Mouse (Mus musculus) thymus, adult 2 months (tissue): ENCODE data around the gene Tuba1b. TPM values are rescaled to one million over a fixed set of nuclear protein-coding genes. Genes with fewer than 3 reads are reported as not detected.

Experiments used
- DNase-seq: peaks from one replicate; pipeline ENCODE4 v3.0.0; 2021
- H3K27ac ChIP-seq: fragments of 200-500 bp; 2 replicates; pipeline ENCODE4 v1.5.1; 2012; ENCODE audit warnings: low read length, control low read depth; ENCODE audit not compliant: control insufficient read depth, insufficient read depth
- H3K27me3 ChIP-seq: fragments of 200-500 bp; 2 replicates; pipeline ENCODE4 v1.6.1; 2012; ENCODE audit warnings: mild to moderate bottlenecking, low read length, moderate library complexity, mixed read lengths; ENCODE audit not compliant: control insufficient read depth, insufficient read depth
- H3K36me3 ChIP-seq: fragments of 200-500 bp; 2 replicates; pipeline ENCODE4 v1.6.1; 2012; ENCODE audit warnings: mild to moderate bottlenecking, low read length, moderate library complexity; ENCODE audit not compliant: control insufficient read depth, insufficient read depth
- H3K4me1 ChIP-seq: fragments of 200-500 bp; replicated peaks from 2 replicates; pipeline ENCODE4 v1.6.1; 2012; ENCODE audit warnings: low read length; ENCODE audit not compliant: control insufficient read depth, insufficient read depth
- H3K4me3 ChIP-seq: fragments of 200-500 bp; 2 replicates; pipeline ENCODE4 v1.5.1; 2012; ENCODE audit warnings: mild to moderate bottlenecking, low read length, control low read depth, moderate library complexity; ENCODE audit not compliant: control insufficient read depth, insufficient read depth
- CTCF ChIP-seq: fragments of 200-500 bp; IDR thresholded peaks from 2 replicates; pipeline ENCODE4 v1.5.1; 2012; ENCODE audit warnings: mild to moderate bottlenecking, control low read depth, low read length, moderate library complexity, borderline replicate concordance; ENCODE audit not compliant: control insufficient read depth, poor library complexity, insufficient read depth; ENCODE audit errors: extremely low read depth
- POLR2A ChIP-seq: fragments of 200-500 bp; IDR thresholded peaks from 2 replicates; pipeline ENCODE4 v1.6.1; 2012; ENCODE audit warnings: mild to moderate bottlenecking, low read length, control low read depth, moderate library complexity; ENCODE audit not compliant: control insufficient read depth, poor library complexity, insufficient read depth; ENCODE audit errors: extremely low read depth
- WGBS: fragments of 180-500 bp; shearing (Covaris S2); methylation state at CpG from one replicate; pipeline ENCODE4 v1.1.7; 2018; 5-methylcytosine and 5-hydroxymethylcytosine counted together
- polyA plus RNA-seq: library from polyadenylated mRNA; depleted of rRNA; stranded (reverse); fragments of >200 nt; gene quantifications from 2 replicates; pipeline ENCODE4 v1.2.3, GENCODE M21; 2012; rRNA removed

Tuba1b gene
- polyA plus RNA-seq: 3,866 and 5,106 TPM in 2 replicates

GRCm38 (mm10) chr15:98934217-98934839, at the start of gene Tuba1b:
TSS of gene Tuba1b (minus strand) at chr15:98934565.
- peak; percentile 86 for DNase-seq
- H3K27me3 ChIP-seq: no peaks in the 10 kb centered on the region
- peaks cover 8% of the 10 kb centered on the region; the same call in 1 of the 2 replicates for H3K36me3 ChIP-seq
- WGBS: under 1% methylated on average over 58 of the region's 58 CpGs
- peak within 1 kb of the TSS; percentile 80 for H3K27ac ChIP-seq
- TF ChIP-seq POLR2A (peak; percentile 69), CTCF (0 out of 2 replicates have a peak, but pooled peaks have one; percentile 30)
- H3K4me1 ChIP-seq: peaks cover 14% of the 10 kb centered on the region
- peak within 1 kb of the TSS; percentile 83 for H3K4me3 ChIP-seq

- H3K36me3 ChIP-seq: no peaks in the 10 kb centered on the region
- no peak overlapping the region for H3K27ac ChIP-seq
- peaks cover 2% of the 10 kb centered on the region for H3K4me1 ChIP-seq
- H3K4me3 ChIP-seq: no peak overlapping the region
- H3K27me3 ChIP-seq: no peaks in the 10 kb centered on the region
- no peak for DNase-seq
- TF ChIP-seq POLR2A (no peak), CTCF (no peak)
- 94% methylated on average over 16 of the region's 16 CpGs for WGBS
Observed at GRCm38 (mm10) chr15:98983431-98984081, 49.2 kb upstream of the Tuba1b start.

- TF ChIP-seq POLR2A (no peak), CTCF (no peak)
- peaks cover 6% of the 10 kb centered on the region for H3K4me1 ChIP-seq
- H3K27me3 ChIP-seq: no peaks in the 10 kb centered on the region
- H3K4me3 ChIP-seq: no peak overlapping the region
- no peaks in the 10 kb centered on the region for H3K36me3 ChIP-seq
- no peak for DNase-seq
- no peak overlapping the region for H3K27ac ChIP-seq
- 91% methylated on average over 6 of the region's 6 CpGs for WGBS
Observed at GRCm38 (mm10) chr15:98982100-98982499, 47.7 kb upstream of the Tuba1b start.

GRCm38 (mm10) chr15:98980012-98980614, 45.7 kb upstream of the Tuba1b start:
- TF ChIP-seq CTCF (no peak), POLR2A (no peak)
- Histone ChIP-seq H3K4me3 (no peak overlapping the region), H3K27ac (no peak overlapping the region), H3K36me3 (no peaks in the 10 kb centered on the region), H3K4me1 (peaks cover 6% of the 10 kb centered on the region), H3K27me3 (no peaks in the 10 kb centered on the region)
- WGBS: 92% methylated on average over 7 of the region's 7 CpGs
- no peak for DNase-seq

GRCm38 (mm10) chr15:98978409-98979172, 44.2 kb upstream of the Tuba1b start:
- Histone ChIP-seq H3K4me1 (0 out of 2 replicates have a peak, but pooled peaks cover 4% of the 10 kb centered on the region), H3K4me3 (no peak overlapping the region), H3K27ac (no peak overlapping the region; the same call in 1 of the 2 replicates), H3K36me3 (no peaks in the 10 kb centered on the region), H3K27me3 (no peaks in the 10 kb centered on the region)
- 92% methylated on average over 20 of the region's 20 CpGs for WGBS
- TF ChIP-seq POLR2A: no peak
- TF ChIP-seq CTCF: no peak
- no peak for DNase-seq

- Histone ChIP-seq H3K4me1 (0 out of 2 replicates have a peak, but pooled peaks cover 4% of the 10 kb centered on the region), H3K27ac (peak overlapping the region; percentile 23; the same call in 1 of the 2 replicates), H3K27me3 (no peaks in the 10 kb centered on the region), H3K4me3 (no peak overlapping the region), H3K36me3 (no peaks in the 10 kb centered on the region)
- WGBS: 90% methylated on average over 14 of the region's 14 CpGs
- TF ChIP-seq CTCF: no peak
- TF ChIP-seq POLR2A: no peak
- no peak for DNase-seq
Observed at GRCm38 (mm10) chr15:98977759-98978408, 43.5 kb upstream of the Tuba1b start.
